Mouse (Mus musculus) adrenal gland, postnatal 4 days (tissue): Measurements from ENCODE around the gene Olfr283. TPM values are rescaled to one million over a fixed set of nuclear protein-coding genes. Genes with fewer than 3 reads are reported as not detected.

ENCODE experiments used
- total RNA-seq, 2 experiments: library from RNA; stranded (reverse); gene quantifications; 2 replicates each; pipeline ENCODE4 v1.2.3; 2021

Gene Olfr283
- total RNA-seq, 2 experiments from 2014 or later, result not detected

Other genes starting within 250 kb of the Olfr283 start
- 10 to 100 TPM; 48.6 to 50.3 TPM for gene Asb8, start 215.3 kb downstream of the Olfr283 start, total RNA-seq
- 1 to 10 TPM; 2.0 TPM for gene Ccdc184, start 213.8 kb downstream of the Olfr283 start, total RNA-seq
- not detected for gene Olfr288, start 185.4 kb downstream of the Olfr283 start, total RNA-seq
- not detected for gene Gm44579, start 160.0 kb downstream of the Olfr283 start, total RNA-seq
- not detected for gene Olfr287, start 159.9 kb downstream of the Olfr283 start, total RNA-seq
- gene Olfr286, start 146.5 kb downstream of the Olfr283 start, total RNA-seq, result not detected
- not detected for gene H1fnt, start 123.7 kb downstream of the Olfr283 start, total RNA-seq
- gene Zfp641, start 84.8 kb downstream of the Olfr283 start, total RNA-seq, result 1 to 10 TPM; 8.4 to 8.8 TPM
- not detected for gene Olfr285, start 63.6 kb downstream of the Olfr283 start, total RNA-seq
- gene Olfr284, start 40.0 kb downstream of the Olfr283 start, total RNA-seq, result not detected
- not detected for gene Olfr282, start 50.3 kb upstream of the Olfr283 start, total RNA-seq
- not detected for gene Olfr281, start 71.6 kb upstream of the Olfr283 start, total RNA-seq
- gene OR5BS1P, start 89.0 kb upstream of the Olfr283 start, total RNA-seq, result not detected
- gene Lalba, start 101.8 kb upstream of the Olfr283 start, total RNA-seq, result not detected
- not detected for gene Olfr279, start 111.5 kb upstream of the Olfr283 start, total RNA-seq
- 10 to 100 TPM; 85.3 to 94.8 TPM for gene Kansl2, start 153.3 kb upstream of the Olfr283 start, total RNA-seq
- 10 to 100 TPM; 52.8 to 65.1 TPM for gene Ccnt1, start 190.0 kb upstream of the Olfr283 start, total RNA-seq
- under 1 TPM in 1 of 2 experiments, not detected in 1; 0.62 TPM for gene 4930415O20Rik, start 190.1 kb upstream of the Olfr283 start, total RNA-seq
- 10 to 100 TPM; 78.0 to 83.3 TPM for gene Adcy6, start 229.1 kb upstream of the Olfr283 start, total RNA-seq
- 10 to 100 TPM; 28.6 to 34.5 TPM for gene Cacnb3, start 249.9 kb upstream of the Olfr283 start, total RNA-seq